Mouse (Mus musculus) G1E (cell line): Measurements from ENCODE around the gene Arl15. TPM values are rescaled to one million over a fixed set of nuclear protein-coding genes. Genes with fewer than 3 reads are reported as not detected.

Experiments used
- ATAC-seq: 2 replicates; pipeline ENCODE4 v1.8.0; 2016; ENCODE audit warnings: mild to moderate bottlenecking; ENCODE audit not compliant: insufficient number of reproducible peaks, poor library complexity, low FRiP score, severe bottlenecking; ENCODE audit errors: extremely low read depth
- DNase-seq: peaks from one replicate; pipeline ENCODE4 v3.0.0; 2012; ENCODE audit warnings: low spot score
- H3K27me3 ChIP-seq: 2 replicates; pipeline ENCODE4 v1.6.1; 2012; ENCODE audit warnings: mild to moderate bottlenecking, low read length, inconsistent platforms; ENCODE audit not compliant: insufficient read depth
- H3K36me3 ChIP-seq: replicated peaks from 2 replicates; pipeline ENCODE3; 2012; ENCODE audit warnings: mild to moderate bottlenecking, inconsistent platforms
- H3K4me1 ChIP-seq: 2 replicates; pipeline ENCODE4 v1.6.1; 2012; ENCODE audit warnings: low read depth, low read length, inconsistent platforms, mixed read lengths; ENCODE audit not compliant: insufficient read depth
- H3K4me3 ChIP-seq: 2 replicates; pipeline ENCODE4 v1.5.1; 2012; ENCODE audit warnings: low read depth, mild to moderate bottlenecking, inconsistent platforms, low read length, moderate library complexity, mixed read lengths
- H3K9me3 ChIP-seq: replicated peaks from 2 replicates; pipeline ENCODE4 v1.6.1; 2012; ENCODE audit warnings: inconsistent platforms
- CTCF ChIP-seq: IDR thresholded peaks from 2 replicates; pipeline ENCODE4 v1.5.1; 2012; ENCODE audit warnings: low read depth, low read length, inconsistent platforms, mixed read lengths
- GATA1 ChIP-seq: IDR thresholded peaks from 2 replicates; pipeline ENCODE4 v1.6.1; 2012; ENCODE audit warnings: borderline replicate concordance, low read length, inconsistent platforms, mixed read lengths
- GATA2 ChIP-seq: IDR thresholded peaks from 2 replicates; pipeline ENCODE4 v1.6.1; 2012; ENCODE audit warnings: low read depth, low read length, inconsistent platforms, borderline replicate concordance
- POLR2AphosphoS5 ChIP-seq: IDR thresholded peaks from 2 replicates; pipeline ENCODE4 v1.6.1; 2012; ENCODE audit warnings: low read depth, low read length, inconsistent platforms; ENCODE audit not compliant: insufficient replicate concordance
- TAL1 ChIP-seq: conservative IDR thresholded peaks from 2 replicates; pipeline ENCODE4 v1.6.1; 2012; ENCODE audit warnings: low read depth, low read length, inconsistent platforms, mixed read lengths
- polyA plus RNA-seq: library from polyadenylated mRNA; stranded (reverse); fragments of >175 nt; gene quantifications from 2 replicates; pipeline ENCODE4 v1.2.3, GENCODE M21; 2012
- total RNA-seq, 2 experiments: library from RNA; stranded (forward) in 1 of 2; stranded (reverse) in 1 of 2; fragments of 200-1000 nt in 1 of 2; fragments of >200 nt in 1 of 2; fragmentation: Nextera tagmentation in 1 of 2; gene quantifications; 2 replicates each; pipeline ENCODE4 v1.2.3; 2014 to 2017

Arl15 gene
- total and polyA plus RNA-seq, 3 experiments, result 3.2 to 73.8 (median 64.0) TPM

DNA sequence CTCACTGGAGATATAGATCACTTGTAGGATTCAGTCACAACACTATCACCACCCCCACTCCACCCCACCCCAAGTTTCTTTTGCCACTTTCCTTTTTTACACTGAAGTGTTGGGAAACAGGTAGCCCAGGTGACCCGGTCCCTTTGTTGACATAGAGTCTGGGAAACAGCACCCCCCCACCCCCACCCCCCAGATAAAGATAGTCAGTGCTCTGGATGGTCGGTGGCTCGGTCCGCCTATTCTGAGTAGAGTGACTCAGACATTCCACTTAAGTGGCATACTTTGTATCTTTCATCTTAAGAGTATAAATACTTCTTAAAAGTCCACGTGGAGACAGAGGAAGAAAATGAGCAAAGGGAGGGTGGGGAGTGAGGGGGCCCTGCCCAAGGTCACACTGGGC is 292.0 kb downstream of the Arl15 start:
- H3K4me3 ChIP-seq, result no peak overlapping the region
- no peaks in the 10 kb centered on the region for H3K27me3 ChIP-seq
- no peaks in the 10 kb centered on the region; the same call in 1 of the 2 replicates for H3K4me1 ChIP-seq
- no peak for ATAC-seq
- no peak for DNase-seq
- no peaks in the 10 kb centered on the region for H3K9me3 ChIP-seq
- peaks cover 92% of the 10 kb centered on the region for H3K36me3 ChIP-seq
- TF ChIP-seq TAL1, result no peak
- TF ChIP-seq CTCF, result no peak
- no peak for TF ChIP-seq GATA1
- TF ChIP-seq GATA2, result no peak
- TF ChIP-seq POLR2AphosphoS5, result no peak

- ATAC-seq, result no peak
Measured at GRCm38 (mm10) chr13:114086801-114087200, 292.5 kb downstream of the Arl15 start.

GRCm38 (mm10) chr13:114087696-114088465 is 293.6 kb downstream of the Arl15 start:
- Histone ChIP-seq H3K4me3 (no peak overlapping the region), H3K9me3 (no peaks in the 10 kb centered on the region), H3K36me3 (peaks cover 84% of the 10 kb centered on the region), H3K4me1 (no peaks in the 10 kb centered on the region; the same call in 1 of the 2 replicates), H3K27me3 (no peaks in the 10 kb centered on the region)
- no peak for ATAC-seq
- no peak for DNase-seq
- TF ChIP-seq GATA2 (no peak), GATA1 (no peak), CTCF (no peak), TAL1 (no peak), POLR2AphosphoS5 (no peak)

More at GRCm38 (mm10) chr13:114086801-114087200, 292.5 kb downstream of the Arl15 start:
- no peak overlapping the region for H3K4me3 ChIP-seq
- DNase-seq, result no peak
- H3K27me3 ChIP-seq, result no peaks in the 10 kb centered on the region
- no peaks in the 10 kb centered on the region; the same call in 1 of the 2 replicates for H3K4me1 ChIP-seq
- no peak for TF ChIP-seq CTCF
- TF ChIP-seq POLR2AphosphoS5, result no peak
- no peak for TF ChIP-seq TAL1
- TF ChIP-seq GATA1, result no peak
- no peak for TF ChIP-seq GATA2
- H3K36me3 ChIP-seq, result peaks cover 90% of the 10 kb centered on the region
- H3K9me3 ChIP-seq, result no peaks in the 10 kb centered on the region

GRCm38 (mm10) chr13:114090786-114091185 is 296.5 kb downstream of the Arl15 start:
- TF ChIP-seq CTCF (no peak), POLR2AphosphoS5 (no peak), GATA1 (no peak), TAL1 (no peak), GATA2 (no peak)
- no peaks in the 10 kb centered on the region for H3K27me3 ChIP-seq
- no peak for ATAC-seq

DNA sequence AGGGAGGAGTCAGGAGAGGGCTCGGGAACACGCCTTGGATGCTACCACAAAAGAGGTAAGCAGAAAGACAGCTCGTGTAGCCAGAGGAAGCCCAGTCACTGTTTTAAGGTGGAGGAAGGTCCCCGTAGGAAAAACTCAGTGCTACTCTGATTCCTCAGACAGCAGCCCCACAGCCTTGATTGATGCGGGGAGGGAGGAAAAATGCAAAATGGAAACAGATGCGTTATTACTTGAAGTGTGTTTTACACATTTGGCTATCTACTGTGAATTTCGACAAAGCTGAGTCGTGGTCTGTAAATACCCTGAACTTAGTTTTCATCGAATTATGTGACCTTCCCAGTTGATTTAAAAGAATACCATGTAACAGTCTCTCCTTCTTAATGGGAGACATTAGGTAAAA is 296.9 kb downstream of the Arl15 start:
- ATAC-seq, result no peak
- Histone ChIP-seq H3K4me1 (no peaks in the 10 kb centered on the region), H3K27me3 (no peaks in the 10 kb centered on the region), H3K36me3 (peaks cover 66% of the 10 kb centered on the region), H3K4me3 (no peak overlapping the region), H3K9me3 (no peaks in the 10 kb centered on the region)
- TF ChIP-seq CTCF, result no peak
- TF ChIP-seq TAL1, result no peak
- no peak for TF ChIP-seq GATA2
- TF ChIP-seq POLR2AphosphoS5, result no peak
- DNase-seq, result no peak

More at GRCm38 (mm10) chr13:114090786-114091185, 296.5 kb downstream of the Arl15 start:
- DNase-seq, result no peak
- peaks cover 69% of the 10 kb centered on the region for H3K36me3 ChIP-seq
- H3K4me3 ChIP-seq, result no peak overlapping the region
- no peaks in the 10 kb centered on the region for H3K9me3 ChIP-seq
- H3K4me1 ChIP-seq, result no peaks in the 10 kb centered on the region

DNA sequence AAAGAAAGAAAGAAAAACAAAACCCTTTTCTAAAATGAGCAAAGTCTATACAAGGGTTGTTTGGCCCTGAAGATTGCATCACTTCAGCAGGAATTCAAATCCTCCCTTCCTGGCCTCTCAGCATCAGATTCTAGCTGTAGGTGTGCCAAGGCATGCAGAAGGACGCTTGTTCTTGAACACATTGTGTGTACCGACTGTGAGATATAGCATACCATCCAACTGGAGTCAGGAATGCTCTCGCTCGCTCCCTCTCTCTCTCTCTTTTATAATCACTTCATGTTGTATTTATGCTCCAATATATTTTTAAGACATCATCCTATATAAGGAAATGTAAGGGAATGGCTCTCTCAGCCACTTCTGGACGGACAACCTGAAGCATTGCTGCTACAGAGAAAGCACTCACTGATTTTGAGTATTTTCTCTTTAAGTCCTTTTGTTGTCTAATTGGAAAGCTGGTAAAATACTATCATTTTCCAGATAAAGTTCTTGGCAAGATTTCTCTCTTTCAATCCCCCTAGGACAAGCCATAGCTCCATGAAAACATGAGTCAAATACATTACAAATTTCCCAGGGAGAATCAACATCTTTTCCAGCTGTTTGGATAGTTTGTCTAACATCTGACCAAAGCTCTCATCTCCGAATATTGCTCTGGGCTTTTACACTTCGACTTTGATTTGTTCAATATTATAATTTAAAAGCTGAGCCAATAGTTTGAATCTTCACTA is 300.0 kb downstream of the Arl15 start:
- TF ChIP-seq POLR2AphosphoS5 (no peak), TAL1 (no peak), GATA1 (no peak), GATA2 (no peak), CTCF (no peak)
- Histone ChIP-seq H3K9me3 (no peaks in the 10 kb centered on the region), H3K27me3 (no peaks in the 10 kb centered on the region), H3K36me3 (peaks cover 58% of the 10 kb centered on the region), H3K4me3 (no peak overlapping the region), H3K4me1 (peaks cover 2% of the 10 kb centered on the region; the same call in 1 of the 2 replicates)
- no peak for ATAC-seq
- DNase-seq, result no peak
